Mouse (Mus musculus) gonadal fat pad, adult 2 months (tissue): ENCODE data around the gene 5330417C22Rik. TPM values are rescaled to one million over a fixed set of nuclear protein-coding genes. Genes with fewer than 3 reads are reported as not detected.

Source experiments
- DNase-seq: peaks from one replicate; pipeline ENCODE4 v3.0.0-alpha.2; 2012; ENCODE audit warnings: low read depth
- polyA plus RNA-seq: library from polyadenylated mRNA; depleted of rRNA; stranded (reverse); fragments of >200 nt; gene quantifications from 2 replicates; pipeline ENCODE4 v1.2.3, GENCODE M21; 2012

The 5330417C22Rik gene
- polyA plus RNA-seq, 1 experiment = 0.20 TPM

GRCm38 (mm10) chr3:108466425-108466824 lies 69.9 kb downstream of the 5330417C22Rik start:
- DNase-seq = no peak

DNA sequence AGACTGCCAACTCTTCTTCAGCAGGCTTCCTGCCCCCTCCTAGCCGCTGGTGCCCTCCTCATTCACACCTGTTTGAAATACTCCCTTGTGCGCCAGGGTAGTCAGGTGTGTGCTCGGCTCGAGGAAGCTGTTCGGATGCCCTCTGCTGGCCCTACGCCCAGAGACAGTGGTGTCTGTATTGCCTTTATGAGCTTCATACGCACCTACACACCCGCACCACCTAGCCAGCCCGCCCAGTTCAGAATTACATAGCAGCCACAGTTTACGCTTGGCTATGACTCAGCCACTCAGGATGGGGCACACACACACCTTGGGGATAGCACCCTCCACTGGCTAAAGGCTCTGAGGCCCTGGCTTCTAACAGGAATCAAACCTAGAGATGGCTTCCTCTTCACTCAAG lies 77.5 kb downstream of the 5330417C22Rik start:
- DNase-seq = no peak

- DNase-seq = no peak
Measured at GRCm38 (mm10) chr3:108458380-108458779, 78.0 kb downstream of the 5330417C22Rik start.

DNA sequence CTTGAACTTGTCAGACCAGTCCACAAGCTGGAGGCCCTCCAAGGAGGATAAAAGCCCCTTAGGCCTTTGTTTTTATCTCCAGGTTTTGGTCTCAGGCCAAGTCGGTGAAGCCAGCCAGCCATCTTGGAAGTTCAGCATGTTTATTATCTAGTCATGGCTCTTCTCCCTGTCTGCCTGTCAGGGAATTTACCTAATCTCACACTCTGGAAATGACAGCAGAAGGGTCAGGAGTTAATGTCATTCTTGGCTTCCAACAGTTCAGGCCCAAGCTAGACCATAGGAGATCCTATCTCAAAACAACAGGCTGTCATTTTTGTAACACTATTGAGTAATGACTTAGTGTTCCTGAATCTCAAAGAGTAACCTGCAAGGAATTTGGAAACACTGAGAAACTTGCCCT lies 82.2 kb downstream of the 5330417C22Rik start:
- DNase-seq = peak; percentile 93

DNA sequence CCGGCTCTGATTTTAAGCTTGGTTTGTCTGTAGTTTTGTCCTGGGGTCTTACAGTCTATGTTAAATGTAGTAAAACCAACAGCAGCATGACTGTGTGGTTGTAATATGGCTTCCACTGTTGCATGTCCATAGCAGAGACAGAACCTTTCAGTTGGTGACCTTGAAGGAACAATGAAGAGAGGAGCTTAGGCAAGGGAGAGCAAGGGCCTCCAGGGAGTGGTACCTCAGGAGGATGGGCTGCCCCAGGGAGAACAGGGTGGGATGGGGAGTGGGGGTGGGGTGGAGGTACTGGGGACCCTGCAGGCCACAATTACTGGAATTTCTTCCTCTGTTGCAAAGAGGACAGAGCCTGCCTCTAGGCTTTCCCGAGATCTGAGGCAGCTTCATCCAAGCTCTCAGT lies 84.4 kb downstream of the 5330417C22Rik start:
- no peak for DNase-seq

DNA sequence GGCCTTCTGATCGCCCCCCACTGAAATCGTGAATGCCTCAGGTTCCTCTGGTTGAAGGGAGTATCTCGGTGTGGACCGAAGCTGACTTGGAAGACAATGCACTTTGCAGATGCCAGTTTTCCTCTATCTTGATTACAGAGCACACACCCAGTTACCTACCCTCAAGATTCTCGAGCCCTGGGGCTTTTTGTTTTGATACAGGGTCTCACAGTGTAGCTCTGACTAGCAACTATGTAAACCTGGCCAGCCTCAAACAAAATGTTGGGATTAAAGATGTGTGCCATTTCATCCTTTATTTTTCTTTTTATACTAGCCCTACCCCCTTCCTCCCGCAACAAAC lies 91.0 kb downstream of the 5330417C22Rik start:
- DNase-seq = no peak

DNA sequence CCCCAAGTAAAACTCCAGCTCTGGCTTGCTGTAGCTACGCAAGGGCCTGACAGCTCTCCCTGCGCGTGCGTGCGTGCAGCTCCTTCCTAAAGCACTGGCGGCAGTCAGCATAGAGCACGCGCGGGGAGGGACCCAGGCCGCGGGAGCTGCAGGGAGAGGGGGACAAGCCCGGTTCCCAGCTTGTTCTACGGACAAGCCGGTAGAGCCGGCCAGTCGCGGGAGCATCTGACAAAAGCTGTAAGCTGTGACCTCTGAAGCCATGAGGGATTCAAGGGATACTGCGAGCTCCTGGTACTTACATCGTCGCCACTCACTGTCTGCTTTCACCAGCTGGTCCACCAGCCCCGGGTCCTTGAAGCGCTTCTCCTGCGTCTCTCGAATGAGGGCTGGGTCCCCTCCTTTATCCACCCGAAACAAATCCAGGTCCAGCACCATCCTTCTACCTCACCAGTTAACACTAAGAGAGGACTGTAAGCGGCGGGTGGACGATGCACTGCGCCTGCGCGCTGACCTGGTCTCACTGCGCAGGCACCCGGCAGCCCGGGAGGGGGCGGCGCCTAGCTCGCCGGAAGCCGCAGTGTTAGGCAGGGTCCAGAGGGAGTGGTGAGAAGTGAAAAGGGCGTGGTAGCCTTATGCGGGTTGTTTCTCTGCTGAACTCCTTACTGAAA lies 91.5 kb downstream of the 5330417C22Rik start, which contains the start of gene Sars:
Sars (minus strand) TSS at position 512 of the 668 bp plus-strand sequence.
- no peak for DNase-seq

DNA sequence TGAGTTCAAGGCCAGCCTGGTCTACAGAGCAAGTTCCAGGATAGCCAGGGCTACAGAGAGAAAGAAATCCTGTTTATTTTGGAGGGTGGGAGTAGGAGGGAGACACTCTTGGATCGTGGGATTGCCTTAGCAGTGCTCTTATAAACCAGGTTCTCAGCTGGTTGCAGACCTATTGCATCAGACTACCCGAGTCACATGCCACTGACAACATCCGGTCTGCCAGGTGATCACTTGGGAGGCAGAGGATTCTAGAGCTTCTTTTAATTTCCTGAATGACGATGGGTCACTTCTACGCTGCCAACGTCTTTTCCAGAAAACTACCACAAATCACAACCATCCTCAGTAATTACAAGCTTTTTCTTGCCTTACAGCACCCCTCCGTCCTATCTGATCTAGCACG lies 92.3 kb downstream of the 5330417C22Rik start:
- no peak for DNase-seq

GRCm38 (mm10) chr3:108436380-108436714 lies 100.0 kb downstream of the 5330417C22Rik start:
- DNase-seq = no peak

- no peak for DNase-seq
Measured at GRCm38 (mm10) chr3:108435701-108436379, 100.5 kb downstream of the 5330417C22Rik start.

GRCm38 (mm10) chr3:108433881-108434495 lies 102.3 kb downstream of the 5330417C22Rik start:
- no peak for DNase-seq

GRCm38 (mm10) chr3:108433188-108433880 lies 103.0 kb downstream of the 5330417C22Rik start:
- no peak for DNase-seq

- DNase-seq = no peak
Measured at GRCm38 (mm10) chr3:108432542-108433187, 103.7 kb downstream of the 5330417C22Rik start.

GRCm38 (mm10) chr3:108425624-108426018 lies 110.7 kb downstream of the 5330417C22Rik start:
- DNase-seq = no peak

DNA sequence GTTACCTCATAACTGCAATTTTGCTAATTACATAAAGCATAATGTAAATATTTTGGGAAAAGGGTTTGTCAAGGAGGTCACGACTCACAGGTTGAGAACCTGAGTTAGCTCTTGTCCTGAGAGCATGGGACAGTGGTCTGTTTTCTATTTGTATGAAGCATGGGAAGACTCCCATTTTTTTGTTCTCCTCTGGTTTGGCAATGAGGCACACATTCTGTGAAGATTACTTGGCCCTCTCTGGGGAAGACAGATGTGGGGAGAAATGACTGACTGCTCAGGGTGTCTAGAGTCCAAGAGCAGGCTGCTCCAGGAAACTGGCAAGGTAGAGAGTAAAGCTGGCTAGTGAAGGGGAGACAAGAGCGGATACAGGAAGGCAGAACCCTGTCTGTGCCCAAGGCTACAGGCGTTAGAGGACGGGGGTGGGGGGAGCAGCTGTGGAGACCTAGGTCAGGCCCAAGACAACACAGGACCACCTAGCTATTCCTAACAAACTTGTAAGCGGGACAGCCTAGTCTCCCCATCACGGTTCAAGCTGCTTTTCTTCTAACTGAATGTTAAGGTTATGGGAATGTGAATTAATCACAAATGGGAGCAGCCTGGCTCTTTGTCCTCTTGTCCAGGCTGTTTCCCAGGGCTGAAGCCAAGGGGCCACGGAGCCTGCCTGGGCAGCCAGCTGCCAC lies 111.3 kb downstream of the 5330417C22Rik start:
- no peak for DNase-seq

- DNase-seq = no peak
Measured at GRCm38 (mm10) chr3:108423844-108424801, 112.2 kb downstream of the 5330417C22Rik start.

- no peak for DNase-seq
Measured at GRCm38 (mm10) chr3:108423006-108423405, 113.3 kb downstream of the 5330417C22Rik start.

DNA sequence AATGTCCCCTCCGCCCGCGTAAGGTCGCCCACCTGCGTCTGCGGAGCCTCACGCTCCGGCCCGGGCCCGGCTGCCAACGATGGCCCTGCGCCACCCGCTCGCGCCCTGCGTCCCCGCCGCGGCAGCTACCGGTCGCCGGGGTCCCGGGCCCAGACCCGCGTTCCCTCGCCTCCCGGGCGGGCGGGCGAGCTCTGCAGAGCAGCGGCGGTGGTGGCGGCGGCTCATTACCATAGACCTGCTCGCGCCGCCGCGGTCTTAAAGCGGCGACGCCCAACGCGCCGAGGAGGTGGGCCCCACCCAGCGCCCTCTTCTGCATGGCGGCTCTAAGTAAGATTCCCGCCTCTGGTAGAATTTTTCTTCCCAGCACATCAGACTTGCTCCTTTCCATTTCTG lies 120.5 kb downstream of the 5330417C22Rik start:
- DNase-seq = no peak

DNA sequence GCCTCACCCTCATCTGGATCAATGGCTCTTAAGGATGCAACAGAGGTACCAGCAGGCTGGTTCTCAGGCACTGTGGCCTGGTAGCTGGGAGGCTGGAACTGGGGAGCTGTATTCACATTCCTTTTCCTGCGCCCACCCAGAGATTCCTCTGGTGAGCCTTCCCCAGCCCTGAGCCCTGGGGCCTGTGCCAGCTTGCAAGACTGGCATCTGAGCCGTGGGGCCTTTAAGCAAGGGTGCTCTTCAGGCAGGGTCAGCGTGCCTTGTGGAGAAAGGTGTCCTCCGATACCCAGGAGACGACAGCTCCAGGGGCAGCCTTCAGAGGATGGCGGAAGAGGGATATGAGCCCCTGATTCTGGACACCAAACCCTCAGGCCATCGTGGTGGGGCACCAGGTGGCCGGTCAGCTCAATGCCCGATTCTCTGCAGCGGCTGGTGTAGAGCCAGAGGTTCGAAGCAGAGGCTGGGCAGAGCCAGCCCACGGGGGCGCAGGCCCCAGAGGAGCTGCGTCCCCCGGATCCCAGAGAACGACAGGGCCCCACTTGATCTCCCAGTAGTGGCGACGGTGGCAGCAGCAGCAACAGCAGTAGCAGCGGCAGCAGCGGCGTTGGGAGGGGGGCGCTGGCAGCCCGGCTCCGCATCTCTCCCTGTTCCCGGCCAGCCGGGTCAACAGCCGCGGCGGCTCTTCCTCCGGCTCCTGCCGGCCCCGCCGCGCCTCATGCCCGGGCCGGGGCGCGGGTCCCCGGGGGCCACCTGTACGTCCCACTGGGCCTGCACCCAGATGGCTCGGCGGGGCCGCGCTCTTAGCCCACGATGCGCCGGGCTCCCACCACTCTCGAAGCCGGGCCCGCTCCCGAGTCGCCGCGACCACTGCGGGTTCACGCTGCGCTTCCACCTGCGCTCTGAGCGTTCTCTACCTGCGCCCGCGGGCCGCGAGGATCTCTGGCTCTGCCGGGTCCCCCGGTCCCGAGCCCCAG lies 121.2 kb downstream of the 5330417C22Rik start, which contains the start of gene Celsr2:
Celsr2 (minus strand) TSS at position 696 of the 974 bp plus-strand sequence.
- no peak for DNase-seq
